Mouse (Mus musculus): ENCODE data around the gene Slc13a3. TPM values are rescaled to one million over a fixed set of nuclear protein-coding genes. Genes with fewer than 3 reads are reported as not detected.

The Slc13a3 gene
- total and polyA plus RNA-seq, 3 experiments = 0.11 TPM; not detected in 2

GRCm38 (mm10) chr2:165448475-165448874 lies 24.6 kb downstream of the Slc13a3 start:
- H3K4me3 ChIP-seq (ENCODE audit: low read depth, low read length) = no peak overlapping the region
- H3K27me3 ChIP-seq (ENCODE audit: insufficient read depth, low read length) = no peaks in the 10 kb centered on the region
- no peak for ATAC-seq (ENCODE audit: extremely low read depth, insufficient number of reproducible peaks, low FRiP score, poor library complexity, severe bottlenecking)

GRCm38 (mm10) chr2:165444861-165445260 lies 28.2 kb downstream of the Slc13a3 start:
- Histone ChIP-seq H3K36me3 (replicated peaks) (no peaks in the 10 kb centered on the region), H3K4me3 (ENCODE audit: low read depth, low read length) (no peak overlapping the region), H3K4me1 (ENCODE audit: insufficient read depth, low read depth, low read length) (no peaks in the 10 kb centered on the region), H3K9me3 (replicated peaks) (peaks cover 4% of the 10 kb centered on the region), H3K27me3 (ENCODE audit: insufficient read depth, low read length) (no peaks in the 10 kb centered on the region)
- no peak for TF ChIP-seq GATA1 (IDR thresholded peaks at IDR 0.05; ENCODE audit: borderline replicate concordance, low read length)
- TF ChIP-seq TAL1 (conservative IDR thresholded peaks at IDR 0.05; ENCODE audit: low read depth, low read length) = no peak
- TF ChIP-seq CTCF (IDR thresholded peaks at IDR 0.05; ENCODE audit: low read depth, low read length) = no peak
- no peak for TF ChIP-seq GATA2 (IDR thresholded peaks at IDR 0.05; ENCODE audit: borderline replicate concordance, low read depth, low read length)
- no peak for TF ChIP-seq POLR2AphosphoS5 (IDR thresholded peaks at IDR 0.05; ENCODE audit: insufficient replicate concordance, low read depth, low read length)
- DNase-seq (ENCODE audit: low spot score) (no peak), ATAC-seq (ENCODE audit: extremely low read depth, insufficient number of reproducible peaks, low FRiP score, poor library complexity, severe bottlenecking) (no peak)

More at GRCm38 (mm10) chr2:165448475-165448874, 24.6 kb downstream of the Slc13a3 start:
- Histone ChIP-seq H3K4me1 (ENCODE audit: insufficient read depth, low read depth, low read length) (no peaks in the 10 kb centered on the region), H3K9me3 (replicated peaks) (peaks cover 2% of the 10 kb centered on the region; the same call in 1 of the 2 replicates), H3K36me3 (replicated peaks) (no peaks in the 10 kb centered on the region)
- TF ChIP-seq CTCF (IDR thresholded peaks at IDR 0.05; ENCODE audit: low read depth, low read length) (no peak), GATA2 (IDR thresholded peaks at IDR 0.05; ENCODE audit: borderline replicate concordance, low read depth, low read length) (no peak), POLR2AphosphoS5 (IDR thresholded peaks at IDR 0.05; ENCODE audit: insufficient replicate concordance, low read depth, low read length) (no peak), TAL1 (conservative IDR thresholded peaks at IDR 0.05; ENCODE audit: low read depth, low read length) (no peak), GATA1 (IDR thresholded peaks at IDR 0.05; ENCODE audit: borderline replicate concordance, low read length) (no peak)
- no peak for DNase-seq (ENCODE audit: low spot score)

DNA sequence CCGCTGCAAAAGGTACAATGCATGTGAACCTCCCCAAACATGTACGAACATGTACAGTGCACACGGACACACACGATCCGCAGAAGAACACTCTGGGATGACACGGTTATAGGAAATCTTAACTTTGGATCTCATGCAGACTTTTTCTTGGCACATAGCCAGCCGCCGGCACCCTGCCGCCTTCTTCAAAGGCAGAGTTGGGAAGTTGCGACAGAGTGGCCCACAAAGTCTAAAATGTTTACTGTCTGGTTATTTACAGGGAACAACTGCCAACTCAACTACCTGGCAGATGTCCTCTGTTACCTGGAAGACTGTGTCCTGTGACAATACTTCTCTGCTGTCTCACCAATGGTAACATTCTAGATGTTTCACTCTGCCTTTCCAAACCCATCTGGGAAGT lies 30.0 kb downstream of the Slc13a3 start:
- Histone ChIP-seq H3K27me3 (ENCODE audit: insufficient read depth, low read length) (no peaks in the 10 kb centered on the region), H3K9me3 (replicated peaks) (peaks cover 4% of the 10 kb centered on the region), H3K4me1 (ENCODE audit: insufficient read depth, low read depth, low read length) (no peaks in the 10 kb centered on the region), H3K4me3 (ENCODE audit: low read depth, low read length) (no peak overlapping the region), H3K36me3 (replicated peaks) (no peaks in the 10 kb centered on the region)
- DNase-seq (ENCODE audit: low spot score) = no peak
- no peak for ATAC-seq (ENCODE audit: extremely low read depth, insufficient number of reproducible peaks, low FRiP score, poor library complexity, severe bottlenecking)
- no peak for TF ChIP-seq GATA1 (IDR thresholded peaks at IDR 0.05; ENCODE audit: borderline replicate concordance, low read length)
- no peak for TF ChIP-seq POLR2AphosphoS5 (IDR thresholded peaks at IDR 0.05; ENCODE audit: insufficient replicate concordance, low read depth, low read length)
- no peak for TF ChIP-seq GATA2 (IDR thresholded peaks at IDR 0.05; ENCODE audit: borderline replicate concordance, low read depth, low read length)
- no peak for TF ChIP-seq TAL1 (conservative IDR thresholded peaks at IDR 0.05; ENCODE audit: low read depth, low read length)
- TF ChIP-seq CTCF (IDR thresholded peaks at IDR 0.05; ENCODE audit: low read depth, low read length) = no peak

GRCm38 (mm10) chr2:165441613-165442012 lies 31.4 kb downstream of the Slc13a3 start:
- Histone ChIP-seq H3K4me1 (ENCODE audit: insufficient read depth, low read depth, low read length) (no peaks in the 10 kb centered on the region), H3K9me3 (replicated peaks) (peaks cover 4% of the 10 kb centered on the region), H3K4me3 (ENCODE audit: low read depth, low read length) (no peak overlapping the region), H3K27me3 (ENCODE audit: insufficient read depth, low read length) (no peaks in the 10 kb centered on the region), H3K36me3 (replicated peaks) (no peaks in the 10 kb centered on the region)
- DNase-seq (ENCODE audit: low spot score) (no peak), ATAC-seq (ENCODE audit: extremely low read depth, insufficient number of reproducible peaks, low FRiP score, poor library complexity, severe bottlenecking) (no peak)
- no peak for TF ChIP-seq TAL1 (conservative IDR thresholded peaks at IDR 0.05; ENCODE audit: low read depth, low read length)

DNA sequence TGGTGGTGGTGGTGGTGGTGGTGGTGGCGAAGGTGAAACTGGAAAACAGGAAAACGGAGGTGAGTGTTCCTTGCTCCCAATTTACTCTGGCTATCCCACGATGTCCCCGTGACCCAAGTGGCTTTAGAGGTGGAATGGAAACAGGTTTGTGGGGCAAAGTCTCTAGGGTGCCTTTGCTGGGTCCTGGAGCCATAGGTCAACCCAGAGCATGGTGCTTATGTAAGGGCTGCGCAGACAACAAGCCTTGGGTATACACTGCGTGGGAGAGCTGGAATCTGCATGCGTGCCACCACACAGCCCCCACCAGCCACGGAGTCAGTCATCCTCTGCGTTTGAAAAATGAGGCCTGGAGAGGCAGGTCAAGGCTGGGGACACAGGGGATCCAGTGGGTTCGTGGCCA lies 33.4 kb downstream of the Slc13a3 start:
- peaks cover 4% of the 10 kb centered on the region for H3K9me3 ChIP-seq (replicated peaks)
- no peaks in the 10 kb centered on the region for H3K27me3 ChIP-seq (ENCODE audit: insufficient read depth, low read length)
- no peak overlapping the region for H3K4me3 ChIP-seq (ENCODE audit: low read depth, low read length)
- no peaks in the 10 kb centered on the region for H3K4me1 ChIP-seq (ENCODE audit: insufficient read depth, low read depth, low read length)
- TF ChIP-seq GATA1 (IDR thresholded peaks at IDR 0.05; ENCODE audit: borderline replicate concordance, low read length) = no peak
- TF ChIP-seq TAL1 (conservative IDR thresholded peaks at IDR 0.05; ENCODE audit: low read depth, low read length) = no peak
- no peak for TF ChIP-seq CTCF (IDR thresholded peaks at IDR 0.05; ENCODE audit: low read depth, low read length)
- no peak for TF ChIP-seq POLR2AphosphoS5 (IDR thresholded peaks at IDR 0.05; ENCODE audit: insufficient replicate concordance, low read depth, low read length)
- no peak for TF ChIP-seq GATA2 (IDR thresholded peaks at IDR 0.05; ENCODE audit: borderline replicate concordance, low read depth, low read length)
- ATAC-seq (ENCODE audit: extremely low read depth, insufficient number of reproducible peaks, low FRiP score, poor library complexity, severe bottlenecking) (no peak), DNase-seq (ENCODE audit: low spot score) (no peak)
- H3K36me3 ChIP-seq (replicated peaks) = no peaks in the 10 kb centered on the region

DNA sequence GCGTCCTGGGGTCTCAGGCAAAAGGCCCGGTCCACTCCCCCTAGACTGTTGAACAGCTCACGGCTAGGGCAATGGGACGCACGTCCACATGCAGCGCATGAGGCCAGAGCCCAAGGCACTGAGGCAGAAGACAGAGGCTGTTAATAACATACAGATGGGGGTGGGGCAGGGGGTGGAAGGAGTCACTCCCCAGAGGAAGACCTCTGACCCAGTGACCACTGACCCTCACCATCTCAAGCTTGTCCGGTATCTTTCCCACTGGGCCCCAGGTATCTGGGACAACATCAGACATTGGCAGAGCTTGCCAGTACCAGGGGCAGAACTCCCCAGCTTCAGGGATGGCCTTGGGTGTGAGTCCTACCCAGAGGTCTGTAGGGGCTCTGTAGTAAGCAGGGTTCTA lies 34.1 kb downstream of the Slc13a3 start:
- DNase-seq (ENCODE audit: low spot score) = no peak
- no peak for TF ChIP-seq CTCF (IDR thresholded peaks at IDR 0.05; ENCODE audit: low read depth, low read length)
- TF ChIP-seq GATA1 (IDR thresholded peaks at IDR 0.05; ENCODE audit: borderline replicate concordance, low read length) = no peak
- no peak for TF ChIP-seq TAL1 (conservative IDR thresholded peaks at IDR 0.05; ENCODE audit: low read depth, low read length)
- TF ChIP-seq GATA2 (IDR thresholded peaks at IDR 0.05; ENCODE audit: borderline replicate concordance, low read depth, low read length) = no peak
- TF ChIP-seq POLR2AphosphoS5 (IDR thresholded peaks at IDR 0.05; ENCODE audit: insufficient replicate concordance, low read depth, low read length) = no peak
- H3K9me3 ChIP-seq (replicated peaks) = peaks cover 4% of the 10 kb centered on the region
- no peaks in the 10 kb centered on the region for H3K4me1 ChIP-seq (ENCODE audit: insufficient read depth, low read depth, low read length)
- H3K4me3 ChIP-seq (ENCODE audit: low read depth, low read length) = no peak overlapping the region
- ATAC-seq (ENCODE audit: extremely low read depth, insufficient number of reproducible peaks, low FRiP score, poor library complexity, severe bottlenecking) = no peak
- H3K36me3 ChIP-seq (replicated peaks) = no peaks in the 10 kb centered on the region
- H3K27me3 ChIP-seq (ENCODE audit: insufficient read depth, low read length) = no peaks in the 10 kb centered on the region

- Histone ChIP-seq H3K9me3 (replicated peaks) (no peaks in the 10 kb centered on the region), H3K36me3 (replicated peaks) (no peaks in the 10 kb centered on the region), H3K4me1 (ENCODE audit: insufficient read depth, low read depth, low read length) (no peaks in the 10 kb centered on the region), H3K4me3 (ENCODE audit: low read depth, low read length) (no peak overlapping the region), H3K27me3 (ENCODE audit: insufficient read depth, low read length) (no peaks in the 10 kb centered on the region; the same call in 1 of the 2 replicates)
- TF ChIP-seq TAL1 (conservative IDR thresholded peaks at IDR 0.05; ENCODE audit: low read depth, low read length) (no peak), CTCF (IDR thresholded peaks at IDR 0.05; ENCODE audit: low read depth, low read length) (no peak), GATA2 (IDR thresholded peaks at IDR 0.05; ENCODE audit: borderline replicate concordance, low read depth, low read length) (no peak), POLR2AphosphoS5 (IDR thresholded peaks at IDR 0.05; ENCODE audit: insufficient replicate concordance, low read depth, low read length) (no peak), GATA1 (IDR thresholded peaks at IDR 0.05; ENCODE audit: borderline replicate concordance, low read length) (no peak)
- ATAC-seq (ENCODE audit: extremely low read depth, insufficient number of reproducible peaks, low FRiP score, poor library complexity, severe bottlenecking) (no peak), DNase-seq (ENCODE audit: low spot score) (no peak)
Observed at GRCm38 (mm10) chr2:165428694-165429093, 44.3 kb downstream of the Slc13a3 start.

Data from G1E (cell line).